Comparison of ENCODE assay signal across 8 mouse cellular contexts in the genomic region with DNA sequence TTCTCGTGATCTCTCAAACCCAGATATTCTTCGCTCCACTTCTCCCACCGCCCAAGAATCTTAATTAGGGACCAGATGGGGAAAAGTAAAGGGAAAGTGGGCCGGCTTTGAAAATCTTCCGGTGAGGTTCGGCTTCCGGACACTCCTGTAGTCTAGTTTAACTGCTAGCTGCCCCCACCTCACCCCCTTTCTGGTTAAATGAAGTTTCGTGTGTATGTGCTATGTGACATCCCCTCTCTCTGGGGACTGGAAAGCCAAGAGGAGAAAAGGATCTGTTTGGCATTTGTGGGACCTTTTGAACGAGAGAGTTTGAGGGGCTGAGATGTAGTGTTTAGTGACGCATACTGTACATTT. TPM values are rescaled to one million over a fixed set of nuclear protein-coding genes. Genes with fewer than 3 reads are reported as not detected.
A peak's percentile ranks its signal among the peaks of the same experiment; 100 is the strongest.
DNase-seq lines count a peak whose midpoint lies in the region; ATAC-seq lines count a peak whose summit lies in the region.

A gene (minus strand): TSS at position 270 of the 354 bp plus-strand sequence.

- peak within 1 kb of the TSS; percentile 93 for H3K27ac ChIP-seq in embryonic facial prominence, embryonic 15.5 days (replicated peaks)
- peak within 1 kb of the TSS; percentile 83 for H3K27ac ChIP-seq in midbrain, embryonic 14.5 days (replicated peaks; ENCODE audit: low read depth, low read length)

- H3K4me2 ChIP-seq in embryonic facial prominence, embryonic 15.5 days (replicated peaks), result peak within 1 kb of the TSS; percentile 68
- H3K4me2 ChIP-seq in midbrain, embryonic 14.5 days (ENCODE audit: low read length), result peak within 1 kb of the TSS; percentile 94

- H3K9me3 ChIP-seq in erythroblast, embryonic 14.5 days (ENCODE audit: control insufficient read depth, low read length), result peaks cover 2% of the 10 kb centered on the region; the same call in 1 of the 2 replicates
- no peaks in the 10 kb centered on the region for H3K9me3 ChIP-seq in embryonic facial prominence, embryonic 15.5 days (replicated peaks)
- no peaks in the 10 kb centered on the region for H3K9me3 ChIP-seq in midbrain, embryonic 14.5 days (ENCODE audit: control insufficient read depth, low read length)

- WGBS in embryonic facial prominence, embryonic 15.5 days, result under 1% methylated on average over 10 of the region's 10 CpGs
- under 1% methylated on average over 10 of the region's 10 CpGs for WGBS in midbrain, embryonic 14.5 days

- peaks cover 56% of the 10 kb centered on the region for H3K36me3 ChIP-seq in erythroblast, embryonic 14.5 days (ENCODE audit: control insufficient read depth)
- no peaks in the 10 kb centered on the region for H3K36me3 ChIP-seq in embryonic facial prominence, embryonic 15.5 days
- peaks cover 13% of the 10 kb centered on the region for H3K36me3 ChIP-seq in midbrain, embryonic 14.5 days (ENCODE audit: control insufficient read depth, insufficient read depth, low read length)

- peak within 1 kb of the TSS; percentile 97 for H3K4me3 ChIP-seq in erythroblast, embryonic 14.5 days (replicated peaks)
- H3K4me3 ChIP-seq in embryonic facial prominence, embryonic 15.5 days (replicated peaks), result peak within 1 kb of the TSS; percentile 89
- peak within 1 kb of the TSS; percentile 72 for H3K4me3 ChIP-seq in midbrain, embryonic 14.5 days (replicated peaks; ENCODE audit: low read depth, low read length)

- H3K27me3 ChIP-seq in erythroblast, embryonic 14.5 days (ENCODE audit: control insufficient read depth), result no peaks in the 10 kb centered on the region
- no peaks in the 10 kb centered on the region for H3K27me3 ChIP-seq in embryonic facial prominence, embryonic 15.5 days
- H3K27me3 ChIP-seq in midbrain, embryonic 14.5 days (ENCODE audit: control insufficient read depth, insufficient read depth, low read length), result no peaks in the 10 kb centered on the region

- peak within 1 kb of the TSS; percentile 68 for H3K9ac ChIP-seq in embryonic facial prominence, embryonic 15.5 days
- peak within 1 kb of the TSS; percentile 74 for H3K9ac ChIP-seq in midbrain, embryonic 14.5 days (replicated peaks; ENCODE audit: low read length)

- peaks cover 44% of the 10 kb centered on the region for H3K4me1 ChIP-seq in erythroblast, embryonic 14.5 days (ENCODE audit: control insufficient read depth)
- peaks cover 23% of the 10 kb centered on the region for H3K4me1 ChIP-seq in embryonic facial prominence, embryonic 15.5 days
- H3K4me1 ChIP-seq in midbrain, embryonic 14.5 days (ENCODE audit: control insufficient read depth, insufficient read depth, low read length), result peaks cover 19% of the 10 kb centered on the region

- ATAC-seq in erythroblast, adult 5-6 weeks (replicated peaks; ENCODE audit: low FRiP score, poor library complexity, severe bottlenecking), result no peak
- no peak for ATAC-seq in embryonic facial prominence, embryonic 15.5 days (ENCODE audit: insufficient number of reproducible peaks, low FRiP score, low TSS enrichment, low read depth)
- no peak for ATAC-seq in midbrain, embryonic 14.5 days (ENCODE audit: low FRiP score, low TSS enrichment)

- peak; percentile 20 for DNase-seq in 3T3-L1 (ENCODE audit: low read depth, low spot score)
- no peak for DNase-seq in layer of hippocampus, postnatal 36 days
- DNase-seq in midbrain, embryonic 14.5 days, result no peak
- no peak for DNase-seq in right cerebral cortex, postnatal 4 days
- DNase-seq in spleen, postnatal 10 days (ENCODE audit: low spot score in 2 of 2), result no peak

RNA-seq across cellular contexts. Expression of the gene that starts here (rescaled TPM):
- 0.29 and 0.33 TPM in 2 replicates for polyA plus RNA-seq in erythroblast, embryonic 14.5 days (2012)
- total RNA-seq in erythroblast, adult 5-6 weeks (2015; ENCODE audit: low replicate concordance), result 5.2 and 6.1 TPM in 2 replicates
- 1.2 and 3.2 TPM in 2 replicates for total RNA-seq in erythroblast, adult 5-6 weeks (2017; ENCODE audit: low replicate concordance)
- 22.0 and 23.0 TPM in 2 replicates for polyA plus RNA-seq in embryonic facial prominence, embryonic 15.5 days (2015; fragmentation: Nextera tagmentation; extraction: Ambion mirVana)
- 10 to 100 TPM; 15.0 to 16.9 TPM for total RNA-seq in layer of hippocampus, postnatal 36 days (2021)
- 46.7 and 47.3 TPM in 2 replicates for polyA plus RNA-seq in midbrain, embryonic 14.5 days (2014; fragmentation: Nextera tagmentation; extraction: Ambion mirVana)

Comparison
In these comparisons a context has a peak if more than half of its experiments do, and no peak if none do; other contexts are left out.
1. RNA of the gene that starts here (polyA plus RNA-seq): 46.7 to 47.3 TPM in midbrain, embryonic 14.5 days and 22.0 to 23.0 TPM in embryonic facial prominence, embryonic 15.5 days; 0.29 to 0.33 TPM in erythroblast, embryonic 14.5 days; every median in the first group is over 10 times any median in the second.
2. Peak in every context shown above with its lines, with median percentiles within 50 percentile points of each other: H3K4me3 ChIP-seq.